Mouse (Mus musculus) limb, embryonic 14.5 days (tissue): ENCODE measurements at regions not wholly inside any gene's neighbourhood (a gene's known extent, or its start where the extent isn't known, plus 50 kb on each side); places are given as distances from the start of the nearest gene placed in this dataset.

Experiments used
- ATAC-seq: fragments of 200-750 bp; cut with Nextera tagmentation; 2 replicates; pipeline ENCODE4 v1.8.0; 2017; ENCODE audit warnings: low read depth, moderate number of reproducible peaks, moderate TSS enrichment; ENCODE audit not compliant: low FRiP score
- DNase-seq: peaks from one replicate; pipeline ENCODE4 v3.0.0-alpha.2; 2015; ENCODE audit warnings: low spot score
- H3K27ac ChIP-seq: fragments of 300-500 bp; sonication (generic); replicated peaks from 2 replicates; pipeline ENCODE4 v1.5.1; 2014; ENCODE audit warnings: low read depth, mild to moderate bottlenecking, low read length, moderate library complexity, mixed read lengths
- H3K27me3 ChIP-seq: fragments of 300-500 bp; sonication (generic); 2 replicates; pipeline ENCODE4 v1.6.1; 2014; ENCODE audit warnings: low read length, mixed read lengths; ENCODE audit not compliant: control insufficient read depth, insufficient read depth
- H3K36me3 ChIP-seq: fragments of 300-500 bp; sonication (generic); 2 replicates; pipeline ENCODE4 v1.6.1; 2014; ENCODE audit warnings: mild to moderate bottlenecking, low read length, moderate library complexity, mixed read lengths; ENCODE audit not compliant: control insufficient read depth, insufficient read depth
- H3K4me1 ChIP-seq: fragments of 300-500 bp; sonication (generic); 2 replicates; pipeline ENCODE4 v1.6.1; 2014; ENCODE audit warnings: antibody characterized with exemption, low read length, mixed read lengths; ENCODE audit not compliant: control insufficient read depth, insufficient read depth
- H3K4me2 ChIP-seq: fragments of 300-500 bp; sonication (generic); replicated peaks from 2 replicates; pipeline ENCODE4 v1.6.1; 2014; ENCODE audit warnings: low read depth, mild to moderate bottlenecking, low read length, moderate library complexity; ENCODE audit not compliant: severe bottlenecking
- H3K4me3 ChIP-seq: fragments of 300-500 bp; sonication (generic); replicated peaks from 2 replicates; pipeline ENCODE4 v1.5.1; 2014; ENCODE audit warnings: low read length
- H3K9ac ChIP-seq: fragments of 300-500 bp; sonication (generic); 2 replicates; pipeline ENCODE4 v1.6.1; 2014; ENCODE audit warnings: mild to moderate bottlenecking, low read depth, low read length, moderate library complexity; ENCODE audit not compliant: severe bottlenecking
- H3K9me3 ChIP-seq: fragments of 300-500 bp; sonication (generic); 2 replicates; pipeline ENCODE4 v1.6.1; 2016; ENCODE audit warnings: low read length; ENCODE audit not compliant: control insufficient read depth
- POLR2A ChIP-seq: fragments of 200-500 bp; IDR thresholded peaks from 2 replicates; pipeline ENCODE4 v1.8.0; 2012; ENCODE audit warnings: inconsistent platforms, mild to moderate bottlenecking, moderate library complexity, borderline replicate concordance; ENCODE audit not compliant: insufficient read depth, insufficient read length; ENCODE audit errors: extremely low read depth
- WGBS: fragments of 180-500 bp; shearing (Covaris S2); extraction: QIAGEN DNeasy Blood & Tissue Kit; methylation state at CpG from one replicate; pipeline ENCODE4 v1.1.7; 2014; 5-methylcytosine and 5-hydroxymethylcytosine counted together

DNA sequence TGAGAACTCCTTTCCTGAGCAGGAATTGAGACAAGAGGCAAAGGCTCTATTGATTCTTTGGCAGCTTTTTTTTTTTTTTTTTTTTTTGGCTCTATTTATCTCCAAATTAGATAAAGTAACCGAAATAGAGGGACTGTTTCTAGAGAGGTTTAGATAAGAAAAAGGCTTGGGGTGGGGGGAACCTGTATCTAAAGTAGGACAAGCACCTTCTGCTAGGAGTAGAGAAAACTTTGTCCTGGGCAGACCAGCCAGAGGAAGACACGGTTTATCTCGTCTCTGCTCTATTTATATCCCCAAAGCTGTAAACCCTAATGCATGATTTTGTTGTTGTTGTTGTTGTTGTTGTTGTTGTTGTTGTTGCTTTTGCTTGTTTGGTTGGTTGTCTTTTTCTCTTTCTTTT is 199.6 kb upstream of the Gm11114 start:
- DNase-seq (no peak), ATAC-seq (no peak)
- H3K4me1 ChIP-seq, result no peaks in the 10 kb centered on the region
- H3K9me3 ChIP-seq, result no peaks in the 10 kb centered on the region
- no peak overlapping the region for H3K9ac ChIP-seq
- no peaks in the 10 kb centered on the region for H3K27me3 ChIP-seq
- H3K36me3 ChIP-seq, result no peaks in the 10 kb centered on the region
- 81% methylated on average over 3 of the region's 3 CpGs for WGBS
- no peak for TF ChIP-seq POLR2A
- no peak overlapping the region for H3K4me3 ChIP-seq
- H3K27ac ChIP-seq, result no peak overlapping the region
- no peak overlapping the region for H3K4me2 ChIP-seq

DNA sequence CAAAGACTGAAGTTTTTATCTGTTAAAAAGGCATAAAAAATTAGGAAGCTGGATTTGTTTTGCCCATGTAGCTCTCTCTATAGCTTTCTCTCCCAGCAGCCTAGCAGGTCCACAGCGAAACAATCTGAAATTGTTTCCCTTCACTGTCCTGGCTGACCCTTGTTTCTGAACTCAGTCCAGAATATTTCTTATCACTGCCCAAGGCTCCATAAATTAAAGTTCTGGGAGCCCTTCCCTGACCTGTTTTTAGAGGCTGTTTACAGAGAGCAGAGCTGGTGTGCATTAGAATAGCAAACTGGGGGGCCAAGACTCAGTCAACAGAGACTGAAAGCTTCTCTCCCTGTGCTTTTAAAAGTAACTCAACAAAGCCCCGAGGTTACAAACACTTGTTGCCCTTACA is 198.3 kb upstream of the Gm11114 start:
- H3K4me2 ChIP-seq, result no peak overlapping the region
- DNase-seq (no peak), ATAC-seq (no peak)
- H3K4me1 ChIP-seq, result no peaks in the 10 kb centered on the region
- WGBS, result 59% methylated on average over 2 of the region's 2 CpGs
- H3K4me3 ChIP-seq, result no peak overlapping the region
- H3K36me3 ChIP-seq, result no peaks in the 10 kb centered on the region
- no peaks in the 10 kb centered on the region for H3K9me3 ChIP-seq
- no peaks in the 10 kb centered on the region for H3K27me3 ChIP-seq
- H3K9ac ChIP-seq, result no peak overlapping the region
- H3K27ac ChIP-seq, result no peak overlapping the region
- TF ChIP-seq POLR2A, result no peak

DNA sequence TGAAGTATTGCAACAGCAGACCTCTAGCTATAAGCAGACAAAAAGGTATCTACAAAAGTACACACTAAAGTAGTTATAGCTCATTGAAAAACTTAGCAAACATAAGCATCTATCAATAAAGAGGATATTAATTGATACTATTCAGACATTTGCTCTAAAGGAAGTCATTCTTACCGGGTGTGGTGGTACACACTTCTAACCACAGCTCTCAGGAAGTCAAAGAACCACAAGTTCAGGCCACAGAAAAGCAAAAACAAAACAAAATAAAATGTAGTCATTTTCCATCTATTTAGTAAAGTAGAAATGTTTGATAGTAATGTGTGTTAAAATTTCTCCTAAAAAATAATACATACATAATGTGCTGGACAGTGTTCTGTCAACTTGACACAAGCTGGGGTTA is 192.5 kb upstream of the Gm11114 start:
- no peak overlapping the region for H3K4me3 ChIP-seq
- ATAC-seq (no peak), DNase-seq (no peak)
- 75% methylated on average over 1 of the region's 1 CpGs for WGBS
- H3K36me3 ChIP-seq, result no peaks in the 10 kb centered on the region
- H3K4me1 ChIP-seq, result no peaks in the 10 kb centered on the region
- H3K27me3 ChIP-seq, result no peaks in the 10 kb centered on the region
- no peak overlapping the region for H3K4me2 ChIP-seq
- no peak overlapping the region for H3K9ac ChIP-seq
- no peaks in the 10 kb centered on the region for H3K9me3 ChIP-seq
- no peak overlapping the region for H3K27ac ChIP-seq
- no peak for TF ChIP-seq POLR2A

DNA sequence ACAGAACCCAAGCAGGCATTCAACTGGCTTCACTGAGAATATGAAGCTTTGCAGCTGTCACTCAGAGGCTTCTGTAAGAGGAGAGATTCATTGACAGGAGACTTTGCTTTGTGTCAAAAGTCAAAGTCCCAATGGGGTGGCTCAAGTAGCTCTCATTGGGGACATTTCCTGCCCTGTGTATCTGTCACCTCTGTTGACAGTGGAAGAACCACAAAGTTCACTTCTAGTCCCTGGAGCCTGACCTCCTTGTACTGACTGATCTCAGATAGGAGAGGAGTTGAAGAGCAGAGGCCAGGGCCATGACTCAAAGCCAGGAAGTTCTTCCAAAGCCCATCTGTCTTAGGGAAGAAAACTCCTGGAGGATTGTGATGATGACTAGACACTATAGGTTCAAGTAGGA is 191.5 kb upstream of the Gm11114 start:
- DNase-seq, result no peak
- no peak for TF ChIP-seq POLR2A
- H3K36me3 ChIP-seq, result no peaks in the 10 kb centered on the region

DNA sequence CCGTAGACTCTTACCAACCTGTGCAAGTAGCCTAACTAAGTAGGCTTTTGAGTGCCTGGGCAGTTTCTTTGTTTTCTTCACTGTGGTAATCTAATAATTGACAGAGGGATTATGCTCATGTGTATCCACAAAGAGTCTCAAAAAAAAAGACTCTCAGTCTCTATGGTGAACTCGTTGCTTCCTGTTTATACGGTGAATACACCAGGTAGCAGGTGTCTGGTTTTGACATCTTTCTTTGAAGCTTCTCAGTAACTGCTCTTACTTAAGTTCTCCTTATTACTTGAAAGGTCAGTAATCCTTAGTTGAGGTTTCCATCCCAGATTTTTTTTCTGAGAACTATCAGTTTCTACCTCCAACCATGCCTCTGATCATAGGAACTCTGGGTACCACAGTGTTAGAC is 188.9 kb upstream of the Gm11114 start:
- no peak overlapping the region for H3K27ac ChIP-seq
- H3K27me3 ChIP-seq, result no peaks in the 10 kb centered on the region
- no peak for ATAC-seq
- DNase-seq, result no peak
- H3K9ac ChIP-seq, result no peak overlapping the region
- no peak for TF ChIP-seq POLR2A
- 86% methylated on average over 3 of the region's 3 CpGs for WGBS
- H3K4me2 ChIP-seq, result no peak overlapping the region
- no peaks in the 10 kb centered on the region for H3K9me3 ChIP-seq
- no peaks in the 10 kb centered on the region for H3K4me1 ChIP-seq
- no peaks in the 10 kb centered on the region for H3K36me3 ChIP-seq
- no peak overlapping the region for H3K4me3 ChIP-seq

More for the DNA sequence above, 191.5 kb upstream of the Gm11114 start:
- H3K4me2 ChIP-seq, result no peak overlapping the region
- no peak overlapping the region for H3K4me3 ChIP-seq
- no peak overlapping the region for H3K27ac ChIP-seq
- no peaks in the 10 kb centered on the region for H3K27me3 ChIP-seq
- H3K4me1 ChIP-seq, result no peaks in the 10 kb centered on the region
- H3K9ac ChIP-seq, result no peak overlapping the region
- no peak for ATAC-seq
- no peaks in the 10 kb centered on the region for H3K9me3 ChIP-seq

DNA sequence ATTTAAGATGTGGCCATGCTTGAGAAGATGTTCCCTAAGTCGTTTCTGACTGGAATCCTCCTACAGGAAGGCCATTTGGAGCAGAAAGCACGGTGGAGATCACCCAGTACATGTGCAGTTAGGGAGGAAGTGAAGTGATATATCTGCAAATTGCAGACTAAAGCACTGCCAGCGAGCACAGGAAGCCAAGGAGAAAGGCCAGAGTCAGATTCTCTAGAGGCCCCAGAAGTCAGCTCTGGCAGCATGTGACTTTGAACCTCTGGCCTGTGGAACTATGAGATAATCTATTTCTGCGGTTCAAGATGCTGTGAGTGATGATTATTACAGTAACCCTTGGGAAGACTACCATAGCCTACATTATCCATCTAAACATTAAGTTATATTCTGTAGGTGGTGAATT is 186.8 kb upstream of the Gm11114 start:
- no peaks in the 10 kb centered on the region for H3K9me3 ChIP-seq
- ATAC-seq (no peak), DNase-seq (no peak)
- no peak overlapping the region for H3K4me2 ChIP-seq
- WGBS, result 72% methylated on average over 4 of the region's 4 CpGs
- H3K27ac ChIP-seq, result no peak overlapping the region
- no peak overlapping the region for H3K4me3 ChIP-seq
- H3K9ac ChIP-seq, result no peak overlapping the region
- H3K27me3 ChIP-seq, result no peaks in the 10 kb centered on the region
- no peak for TF ChIP-seq POLR2A
- H3K36me3 ChIP-seq, result no peaks in the 10 kb centered on the region
- H3K4me1 ChIP-seq, result no peaks in the 10 kb centered on the region
